Mouse (Mus musculus) E14TG2a.4 (cell line): ENCODE measurements around the gene Acpp.

Experiments
- CTCF ChIP-seq: conservative IDR thresholded peaks from 2 replicates; pipeline ENCODE4 v1.5.1; 2014; ENCODE audit warnings: low read length
- POU5F1 ChIP-seq: IDR thresholded peaks from 2 replicates; pipeline ENCODE4 v1.6.1; 2014; ENCODE audit warnings: low read length, borderline replicate concordance

- TF ChIP-seq CTCF (no peak), POU5F1 (no peak)
Observed at GRCm38 (mm10) chr9:104282536-104282935, 55.0 kb downstream of the Acpp start.
